Comparison of ENCODE assay signal across 35 mouse cellular contexts in genomic region chr8:121938732-121939131, GRCm38 (mm10). TPM values are rescaled to one million over a fixed set of nuclear protein-coding genes. Genes with fewer than 3 reads are reported as not detected.
"Had no signal": no experiment of that assay in that cellular context is flagged by ENCODE, and none has a peak within 500 bp of the region (broad histone marks: within the 10 kb centered on the region; RNA-seq: fewer than 3 reads in every experiment).

No protein-coding gene starts in this region.

- H3K36me3 ChIP-seq: heart, embryonic 10.5 days; heart, embryonic 12.5 days; hindbrain, embryonic 10.5 days; hindbrain, embryonic 12.5 days; intestine, embryonic 15.5 days; limb, embryonic 13.5 days; limb, embryonic 15.5 days had no signal

- ATAC-seq: hindbrain, embryonic 16.5 days; inflammation-experienced regulatory T-cells, adult 6 months; intestine, embryonic 15.5 days; intestine, postnatal 0 days had no signal

- DNase-seq: gastrocnemius, adult 2 months; gastrocnemius, postnatal 10 days; gastrocnemius, postnatal 25 days; heart, adult 18-20 months; heart, postnatal 10 days; heart, postnatal 4 days; kidney, adult 18-20 months; kidney, adult 8-10 months; kidney, postnatal 10 days; kidney, postnatal 25 days; kidney, postnatal 4 days had no signal

- H3K27me3 ChIP-seq: hindbrain, embryonic 12.5 days; intestine, embryonic 15.5 days; limb, embryonic 13.5 days; limb, embryonic 15.5 days had no signal

- H3K9ac ChIP-seq: heart, embryonic 12.5 days; hindbrain, embryonic 12.5 days; hindbrain, embryonic 14.5 days; intestine, embryonic 15.5 days; limb, embryonic 13.5 days; limb, embryonic 15.5 days; liver, embryonic 14.5 days had no signal

- H3K4me2 ChIP-seq: heart, embryonic 12.5 days; hindbrain, embryonic 12.5 days; hindbrain, embryonic 14.5 days; intestine, embryonic 15.5 days; limb, embryonic 13.5 days; limb, embryonic 15.5 days had no signal

- H3K9me3 ChIP-seq: heart, embryonic 10.5 days; hindbrain, embryonic 10.5 days; hindbrain, embryonic 12.5 days; intestine, embryonic 15.5 days; limb, embryonic 13.5 days; limb, embryonic 15.5 days had no signal

- H3K4me3 ChIP-seq: gastrocnemius, adult 2 months; heart, embryonic 10.5 days; heart, embryonic 12.5 days; hindbrain, embryonic 10.5 days; hindbrain, embryonic 12.5 days; intestine, embryonic 15.5 days; layer of hippocampus, adult 2 months; left cerebral cortex, adult 2 months; limb, embryonic 13.5 days; limb, embryonic 15.5 days had no signal

- H3K27ac ChIP-seq: gastrocnemius, adult 2 months; heart, embryonic 10.5 days; hindbrain, embryonic 10.5 days; hindbrain, embryonic 12.5 days; hindbrain, embryonic 14.5 days; intestine, embryonic 15.5 days; layer of hippocampus, adult 2 months; left cerebral cortex, adult 2 months; limb, embryonic 13.5 days; limb, embryonic 15.5 days; liver, embryonic 14.5 days had no signal

RNA-seq across cellular contexts. Expression of gene Car5a, which starts 6.0 kb away (rescaled TPM):
- total RNA-seq: gastrocnemius, adult 2 months; gastrocnemius, postnatal 10 days; gastrocnemius, postnatal 25 days; granulocyte monocyte progenitor cell, adult 5-6 weeks; heart, adult 18-20 months; heart, postnatal 10 days; heart, postnatal 25 days; heart, postnatal 4 days; layer of hippocampus, adult 2 months; layer of hippocampus, postnatal 10 days; layer of hippocampus, postnatal 25 days; left cerebral cortex, adult 2 months; left cerebral cortex, postnatal 36 days had no signal
- polyA plus RNA-seq: heart, embryonic 10.5 days; heart, embryonic 12.5 days; heart, embryonic 14.5 days; heart, embryonic 16.5 days; hindbrain, embryonic 14.5 days; inflammation-experienced regulatory T-cells, adult 6 months; kidney, embryonic 14.5 days; kidney, embryonic 16.5 days; limb, embryonic 11.5 days; limb, embryonic 13.5 days; limb, embryonic 15.5 days had no signal
